Mouse (Mus musculus): ENCODE data around the gene Rxfp4.
A peak's percentile ranks its signal among the peaks of the same experiment; 100 is the strongest.
"Not testable (repeated sequence)": the region's sequence is repeated elsewhere in the genome, so short reads cannot be mapped to it uniquely, and the experiment has no call there.

Rxfp4 gene

GRCm38 (mm10) chr3:88609066-88609465, 43.9 kb downstream of the Rxfp4 start:
- no peak for DNase-seq (ENCODE audit: low spot score in 2 of 2)

DNA sequence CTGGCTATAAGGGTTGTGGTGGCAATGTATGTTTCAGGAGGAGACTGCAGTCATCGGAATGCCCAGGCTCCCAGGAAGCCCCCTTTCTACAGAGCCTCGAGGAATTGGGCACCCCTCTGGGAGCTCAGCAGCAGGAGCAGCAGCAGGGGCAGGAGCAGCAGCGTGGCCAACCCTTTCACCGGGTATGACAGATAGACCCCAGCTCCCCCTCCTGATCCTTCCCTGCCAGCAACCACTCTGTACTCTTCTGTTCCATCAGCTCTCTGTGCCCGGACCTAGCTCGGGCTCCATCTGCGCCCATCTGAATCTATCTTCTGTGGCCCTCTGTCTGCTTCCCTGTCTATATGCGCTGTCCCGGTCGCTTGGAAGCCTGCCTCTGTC, 45.2 kb downstream of the Rxfp4 start:
- no peak for DNase-seq (ENCODE audit: low spot score in 2 of 2)

- DNase-seq (ENCODE audit: low spot score in 2 of 2) = peak; percentile 85 to 89
Observed at GRCm38 (mm10) chr3:88607065-88607757, 45.7 kb downstream of the Rxfp4 start.

DNA sequence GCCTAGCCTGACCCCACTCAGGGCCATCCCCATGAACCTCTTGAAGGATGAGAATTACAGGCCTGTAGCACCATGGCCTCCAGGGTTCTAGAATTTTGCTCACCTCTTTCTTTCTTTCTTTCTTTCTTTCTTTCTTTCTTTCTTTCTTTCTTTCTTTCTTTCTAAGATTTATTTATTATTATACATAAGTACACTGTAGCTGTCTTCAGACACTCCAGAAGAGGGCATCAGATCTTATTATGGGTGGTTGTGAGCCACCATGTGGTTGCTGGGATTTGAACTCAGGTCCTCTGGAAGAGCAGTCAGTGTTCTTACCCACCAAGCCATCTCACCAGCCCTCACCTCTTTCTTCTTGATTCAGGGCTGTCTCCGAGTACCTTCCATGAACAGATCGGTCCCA, 47.3 kb downstream of the Rxfp4 start, which contains the start of gene Arhgef2:
Gene Arhgef2, plus strand, starts transcription at position 301 of the 400 bp plus-strand sequence.
- DNase-seq (ENCODE audit: low spot score in 2 of 2) = not testable (repeated sequence)

GRCm38 (mm10) chr3:88604863-88605262, 48.1 kb downstream of the Rxfp4 start:
- no peak for DNase-seq (ENCODE audit: low spot score in 2 of 2)

DNA sequence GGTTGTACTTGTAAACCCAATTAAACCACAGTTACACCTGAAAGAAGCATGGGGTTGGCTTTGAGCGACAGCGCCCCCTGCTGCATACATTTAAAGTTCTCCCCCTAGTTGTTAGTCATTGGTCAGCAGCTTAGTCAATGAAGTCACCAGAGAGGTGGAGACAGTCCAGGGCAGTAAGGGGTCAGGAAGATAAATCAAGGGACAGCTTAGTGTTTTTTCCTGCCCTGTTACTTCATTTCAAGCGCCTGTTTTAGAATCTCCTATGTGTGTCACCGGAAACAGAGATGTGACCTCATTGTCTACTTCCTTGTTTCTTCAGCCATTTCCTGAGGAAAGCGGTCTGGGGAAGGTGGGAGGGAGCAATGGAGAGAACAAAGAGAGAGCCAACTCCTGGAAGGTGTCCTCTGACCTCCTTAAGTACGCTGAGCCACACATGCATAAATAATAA, 49.2 kb downstream of the Rxfp4 start:
- DNase-seq (ENCODE audit: low spot score in 2 of 2) = peak; percentile 72 to 81

DNA sequence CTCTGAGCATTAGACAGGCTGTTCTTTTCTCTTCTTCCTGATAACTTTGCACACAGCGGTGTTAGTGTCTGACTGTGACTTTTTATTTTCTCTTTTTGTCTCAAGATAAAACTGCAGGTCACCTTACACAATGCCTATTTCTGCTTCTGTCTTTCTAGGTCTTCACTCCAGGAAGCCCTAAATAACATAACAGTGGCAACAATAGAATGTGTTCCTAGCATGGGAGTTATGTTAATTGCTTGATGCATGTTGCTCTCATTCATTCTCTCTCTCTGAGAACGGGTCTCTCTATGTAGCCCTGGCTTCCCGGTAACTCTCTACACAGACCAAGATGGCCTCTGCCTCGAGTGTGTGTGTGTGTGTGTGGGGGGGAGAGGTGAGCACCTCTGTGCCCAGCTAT, 50.5 kb downstream of the Rxfp4 start:
- DNase-seq (ENCODE audit: low spot score in 2 of 2) = no peak

All from urinary bladder, postnatal 36 days (tissue).